Mouse (Mus musculus) heart, embryonic 12.5 days (tissue): ENCODE measurements at regions not wholly inside any gene's neighbourhood (a gene's known extent, or its start where the extent isn't known, plus 50 kb on each side); places are given as distances from the start of the nearest gene placed in this dataset.

Experiments
- ATAC-seq: fragments of 200-750 bp; cut with Nextera tagmentation; 2 replicates; pipeline ENCODE4 v1.8.0; 2017; ENCODE audit warnings: moderate TSS enrichment, moderate library complexity; ENCODE audit not compliant: insufficient number of reproducible peaks, low FRiP score
- H3K27ac ChIP-seq: fragments of 300-500 bp; sonication (generic); 2 replicates; pipeline ENCODE4 v1.5.1; 2016; ENCODE audit warnings: mild to moderate bottlenecking, moderate library complexity; ENCODE audit not compliant: poor library complexity, severe bottlenecking
- H3K27me3 ChIP-seq: fragments of 300-500 bp; sonication (generic); replicated peaks from 2 replicates; pipeline ENCODE4 v1.6.1; 2016; ENCODE audit warnings: mild to moderate bottlenecking, moderate library complexity
- H3K36me3 ChIP-seq: fragments of 300-500 bp; sonication (generic); 2 replicates; pipeline ENCODE4 v1.6.1; 2016; ENCODE audit warnings: mild to moderate bottlenecking, moderate library complexity
- H3K4me1 ChIP-seq: fragments of 300-500 bp; sonication (generic); replicated peaks from 2 replicates; pipeline ENCODE4 v1.6.1; 2016; ENCODE audit warnings: mild to moderate bottlenecking
- H3K4me2 ChIP-seq: fragments of 300-500 bp; sonication (generic); 2 replicates; pipeline ENCODE4 v1.6.1; 2016; ENCODE audit warnings: mild to moderate bottlenecking, moderate library complexity
- H3K4me3 ChIP-seq: fragments of 300-500 bp; sonication (generic); 2 replicates; pipeline ENCODE4 v1.5.1; 2016; ENCODE audit warnings: mild to moderate bottlenecking
- H3K9ac ChIP-seq: fragments of 300-500 bp; sonication (generic); 2 replicates; pipeline ENCODE4 v1.6.1; 2016; ENCODE audit warnings: mild to moderate bottlenecking, moderate library complexity
- H3K9me3 ChIP-seq: fragments of 300-500 bp; sonication (generic); replicated peaks from 2 replicates; pipeline ENCODE4 v1.6.1; 2016; ENCODE audit warnings: mild to moderate bottlenecking, moderate library complexity
- WGBS: fragments of 180-500 bp; shearing (Covaris S2); methylation state at CpG from one replicate; pipeline ENCODE4 v1.1.7; 2016; 5-methylcytosine and 5-hydroxymethylcytosine counted together

GRCm38 (mm10) chr2:124718985-124719384 lies 348.9 kb upstream of the Slc24a5 start:
- 0 out of 2 replicates have a peak, but pooled peaks have one; percentile 33 for ATAC-seq
- no peaks in the 10 kb centered on the region for H3K36me3 ChIP-seq
- H3K4me3 ChIP-seq: no peak overlapping the region
- 47% methylated on average over 9 of the region's 9 CpGs for WGBS
- H3K4me1 ChIP-seq: peaks cover 32% of the 10 kb centered on the region
- H3K27ac ChIP-seq: no peak overlapping the region
- no peaks in the 10 kb centered on the region; the same call in 1 of the 2 replicates for H3K9me3 ChIP-seq
- no peaks in the 10 kb centered on the region for H3K27me3 ChIP-seq
- H3K4me2 ChIP-seq: no peak overlapping the region
- H3K9ac ChIP-seq: no peak overlapping the region

DNA sequence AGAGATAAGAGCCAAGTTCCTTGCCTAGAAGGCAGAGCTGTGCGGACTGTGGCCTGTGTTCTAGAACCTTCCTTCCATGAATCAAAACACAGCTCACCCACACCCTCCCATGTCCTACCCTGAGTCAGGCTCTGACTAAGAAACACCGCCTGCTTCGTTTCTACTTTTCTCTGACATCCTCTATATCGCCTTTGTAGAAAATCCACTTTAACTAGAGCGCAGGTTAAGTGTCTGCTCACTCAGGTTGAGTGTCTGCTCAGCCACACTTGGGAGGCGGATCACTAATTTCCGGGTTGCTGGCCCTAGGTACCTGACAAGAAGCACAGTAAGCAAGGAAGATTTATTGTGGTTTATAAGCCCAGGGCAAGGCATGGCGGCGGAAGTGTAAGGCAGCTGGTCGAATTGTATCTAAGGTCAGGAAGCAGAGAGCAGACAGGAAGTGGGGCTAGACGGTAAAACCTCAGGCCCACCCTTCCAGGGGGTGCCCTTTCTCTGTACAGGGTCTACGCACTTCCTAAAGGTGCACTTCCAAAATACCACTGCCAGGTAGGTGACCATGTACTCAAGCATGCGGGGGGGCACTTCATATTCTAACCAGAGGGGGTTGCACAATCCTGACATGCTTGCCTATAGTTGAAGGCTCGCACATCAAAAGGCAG lies 348.0 kb upstream of the Slc24a5 start:
- H3K27ac ChIP-seq: no peak overlapping the region
- no peaks in the 10 kb centered on the region for H3K36me3 ChIP-seq
- no peaks in the 10 kb centered on the region; the same call in 1 of the 2 replicates for H3K9me3 ChIP-seq
- H3K4me3 ChIP-seq: no peak overlapping the region
- H3K9ac ChIP-seq: no peak overlapping the region
- 0 out of 2 replicates have a peak, but pooled peaks have one; percentile 48 for ATAC-seq
- H3K27me3 ChIP-seq: no peaks in the 10 kb centered on the region
- H3K4me1 ChIP-seq: peaks cover 32% of the 10 kb centered on the region
- no peak overlapping the region for H3K4me2 ChIP-seq
- WGBS: 59% methylated on average over 14 of the region's 14 CpGs

DNA sequence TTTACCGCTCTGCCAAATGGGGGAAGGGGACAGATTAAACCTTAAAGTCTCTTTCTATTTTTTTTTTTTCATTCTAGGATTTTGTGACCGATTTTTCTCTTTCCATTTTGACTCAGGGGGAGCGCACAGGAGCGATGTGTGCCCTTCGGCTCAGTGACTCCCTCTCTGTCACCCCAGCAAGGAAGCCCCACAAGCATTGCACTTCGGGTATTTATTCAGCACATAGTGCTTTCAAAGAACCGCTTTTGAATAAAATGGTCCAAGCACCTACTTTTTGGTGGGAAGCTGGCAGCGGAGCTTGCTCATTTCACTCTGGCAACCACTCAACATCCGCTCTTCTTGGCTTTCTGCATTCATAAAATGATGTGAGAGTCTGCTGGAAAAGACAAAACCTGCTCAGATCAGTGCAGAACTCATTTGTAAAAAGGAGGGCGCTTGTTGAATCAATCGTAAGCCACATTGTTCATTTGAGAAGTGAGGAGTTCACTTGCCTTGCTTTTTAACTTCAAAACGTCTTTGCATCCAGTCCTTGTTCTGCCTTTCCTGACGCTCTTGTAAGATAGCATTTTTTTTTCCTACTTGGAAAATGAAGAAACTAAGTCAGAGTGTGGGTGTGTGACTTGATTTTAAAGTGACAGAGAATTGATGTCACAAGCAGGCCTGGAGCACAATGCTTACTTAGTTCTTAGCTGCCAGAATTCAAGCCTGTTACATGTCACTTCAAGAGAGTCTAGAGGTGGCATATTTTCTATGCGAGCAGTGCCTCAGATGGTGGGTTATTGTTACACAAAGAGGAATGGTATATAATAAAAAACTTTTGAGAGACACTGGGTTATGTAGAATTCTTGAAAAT lies 347.1 kb upstream of the Slc24a5 start:
- Histone ChIP-seq H3K4me3 (no peak overlapping the region), H3K4me1 (peaks cover 32% of the 10 kb centered on the region), H3K36me3 (no peaks in the 10 kb centered on the region), H3K27ac (no peak overlapping the region), H3K27me3 (no peaks in the 10 kb centered on the region), H3K9ac (no peak overlapping the region), H3K4me2 (no peak overlapping the region), H3K9me3 (no peaks in the 10 kb centered on the region; the same call in 1 of the 2 replicates)
- 74% methylated on average over 14 of the region's 14 CpGs for WGBS
- no peak for ATAC-seq

DNA sequence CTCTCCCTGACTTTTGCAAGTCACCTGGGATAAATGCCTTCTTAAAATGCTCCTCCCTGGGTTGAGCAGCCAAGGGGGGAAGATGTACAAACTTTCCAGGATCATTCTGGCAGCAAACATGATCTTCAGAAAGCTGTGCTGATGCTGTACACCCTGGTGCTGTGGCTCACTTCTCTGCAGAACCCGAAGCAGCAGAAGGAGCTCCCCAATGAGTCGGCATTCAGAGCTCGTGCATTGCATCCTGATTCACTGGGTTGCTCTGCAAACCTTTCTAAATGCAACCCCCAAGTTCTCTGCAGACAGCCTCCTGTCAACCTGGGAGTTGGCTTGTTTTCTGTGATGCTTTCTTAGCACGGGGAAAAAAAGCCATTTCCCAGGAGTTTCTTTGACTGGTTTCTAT lies 343.8 kb upstream of the Slc24a5 start:
- no peak overlapping the region for H3K4me3 ChIP-seq
- no peak for ATAC-seq
- no peaks in the 10 kb centered on the region for H3K27me3 ChIP-seq
- H3K4me2 ChIP-seq: no peak overlapping the region
- 58% methylated on average over 4 of the region's 4 CpGs for WGBS
- H3K27ac ChIP-seq: no peak overlapping the region
- no peaks in the 10 kb centered on the region for H3K36me3 ChIP-seq
- H3K9me3 ChIP-seq: no peaks in the 10 kb centered on the region
- H3K4me1 ChIP-seq: peaks cover 23% of the 10 kb centered on the region
- H3K9ac ChIP-seq: no peak overlapping the region

DNA sequence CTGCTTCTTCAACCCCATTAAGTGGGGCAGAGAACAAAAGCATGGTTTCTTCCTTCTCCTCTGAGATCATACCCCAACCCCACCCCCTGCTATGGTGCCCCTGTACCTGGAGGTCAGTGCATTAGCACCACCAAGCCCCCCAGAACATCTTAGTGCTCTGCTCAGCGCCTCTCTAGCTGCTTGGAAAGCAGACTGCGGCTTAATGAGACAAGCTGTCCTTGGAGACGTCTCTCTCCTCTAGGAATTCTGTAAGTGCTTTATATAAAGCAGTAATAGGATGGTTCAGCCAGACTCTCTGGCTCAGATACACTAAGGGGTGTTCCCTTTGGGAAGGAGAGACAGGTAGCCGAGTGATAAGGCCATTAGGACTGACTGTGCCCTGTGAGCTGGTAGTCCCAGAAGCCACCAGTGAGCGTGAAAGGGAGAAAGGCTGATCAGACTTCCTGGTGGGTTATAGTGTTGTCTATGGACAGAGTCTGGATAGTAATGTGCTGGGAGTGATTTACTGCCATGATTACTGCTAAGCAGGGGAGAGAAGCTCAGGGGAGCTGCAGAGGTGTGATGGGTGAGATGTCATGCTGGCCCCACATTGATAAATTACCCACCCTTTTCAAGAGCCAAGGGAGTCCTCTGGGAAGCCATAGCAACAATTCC lies 343.0 kb upstream of the Slc24a5 start:
- no peak overlapping the region for H3K4me3 ChIP-seq
- peaks cover 16% of the 10 kb centered on the region for H3K4me1 ChIP-seq
- no peak for ATAC-seq
- no peak overlapping the region for H3K9ac ChIP-seq
- no peaks in the 10 kb centered on the region for H3K27me3 ChIP-seq
- H3K4me2 ChIP-seq: no peak overlapping the region
- no peak overlapping the region for H3K27ac ChIP-seq
- no peaks in the 10 kb centered on the region for H3K36me3 ChIP-seq
- 53% methylated on average over 5 of the region's 5 CpGs for WGBS
- no peaks in the 10 kb centered on the region for H3K9me3 ChIP-seq

DNA sequence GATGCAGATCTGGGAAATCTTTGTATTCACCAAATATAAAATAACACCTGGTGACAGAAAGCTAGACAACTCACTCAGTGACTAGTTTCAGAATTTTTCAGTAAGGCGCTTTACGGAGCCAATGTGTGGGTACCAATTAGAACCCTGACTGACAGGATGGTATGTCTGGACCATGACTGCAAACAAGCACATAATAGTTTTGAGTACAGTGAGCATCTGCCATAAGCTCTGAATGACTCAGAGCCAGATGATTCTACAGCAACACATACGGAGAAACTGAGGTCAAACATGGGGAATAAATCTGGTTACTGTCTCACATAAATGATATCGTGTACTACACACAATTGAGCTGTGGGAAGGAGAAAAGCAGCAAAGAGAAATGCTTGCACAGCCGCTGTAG lies 339.9 kb upstream of the Slc24a5 start:
- 83% methylated on average over 5 of the region's 5 CpGs for WGBS
- H3K27me3 ChIP-seq: no peaks in the 10 kb centered on the region

GRCm38 (mm10) chr2:124732593-124732992 lies 335.3 kb upstream of the Slc24a5 start:
- H3K9me3 ChIP-seq: no peaks in the 10 kb centered on the region; the same call in 1 of the 2 replicates
- 69% methylated on average over 2 of the region's 2 CpGs for WGBS
- H3K4me1 ChIP-seq: no peaks in the 10 kb centered on the region
- no peak for ATAC-seq
- H3K4me3 ChIP-seq: no peak overlapping the region
- H3K9ac ChIP-seq: no peak overlapping the region
- H3K36me3 ChIP-seq: no peaks in the 10 kb centered on the region
- no peak overlapping the region for H3K27ac ChIP-seq
- H3K27me3 ChIP-seq: no peaks in the 10 kb centered on the region
- H3K4me2 ChIP-seq: no peak overlapping the region

More for the DNA sequence above, 339.9 kb upstream of the Slc24a5 start:
- H3K4me2 ChIP-seq: no peak overlapping the region
- H3K9me3 ChIP-seq: no peaks in the 10 kb centered on the region
- no peak overlapping the region for H3K9ac ChIP-seq
- H3K36me3 ChIP-seq: no peaks in the 10 kb centered on the region
- no peak for ATAC-seq
- H3K4me3 ChIP-seq: no peak overlapping the region
- no peaks in the 10 kb centered on the region for H3K4me1 ChIP-seq
- H3K27ac ChIP-seq: no peak overlapping the region

GRCm38 (mm10) chr2:124740848-124741247 lies 327.1 kb upstream of the Slc24a5 start:
- no peaks in the 10 kb centered on the region for H3K27me3 ChIP-seq
- H3K4me1 ChIP-seq: peaks cover 4% of the 10 kb centered on the region; the same call in 1 of the 2 replicates
- H3K36me3 ChIP-seq: no peaks in the 10 kb centered on the region
- peak overlapping the region; percentile 75 for H3K27ac ChIP-seq
- no peak overlapping the region for H3K4me2 ChIP-seq
- WGBS: 58% methylated on average over 13 of the region's 13 CpGs
- no peak overlapping the region for H3K9ac ChIP-seq
- ATAC-seq: no peak
- H3K4me3 ChIP-seq: no peak overlapping the region
- H3K9me3 ChIP-seq: no peaks in the 10 kb centered on the region

GRCm38 (mm10) chr2:124742964-124743363 lies 325.0 kb upstream of the Slc24a5 start:
- H3K4me3 ChIP-seq: no peak overlapping the region
- WGBS: 45% methylated on average over 2 of the region's 2 CpGs
- H3K36me3 ChIP-seq: no peaks in the 10 kb centered on the region
- H3K9me3 ChIP-seq: no peaks in the 10 kb centered on the region
- H3K4me1 ChIP-seq: peaks cover 7% of the 10 kb centered on the region; the same call in 1 of the 2 replicates
- H3K4me2 ChIP-seq: no peak overlapping the region
- no peaks in the 10 kb centered on the region for H3K27me3 ChIP-seq
- no peak for ATAC-seq
- H3K9ac ChIP-seq: no peak overlapping the region
- no peak overlapping the region for H3K27ac ChIP-seq

DNA sequence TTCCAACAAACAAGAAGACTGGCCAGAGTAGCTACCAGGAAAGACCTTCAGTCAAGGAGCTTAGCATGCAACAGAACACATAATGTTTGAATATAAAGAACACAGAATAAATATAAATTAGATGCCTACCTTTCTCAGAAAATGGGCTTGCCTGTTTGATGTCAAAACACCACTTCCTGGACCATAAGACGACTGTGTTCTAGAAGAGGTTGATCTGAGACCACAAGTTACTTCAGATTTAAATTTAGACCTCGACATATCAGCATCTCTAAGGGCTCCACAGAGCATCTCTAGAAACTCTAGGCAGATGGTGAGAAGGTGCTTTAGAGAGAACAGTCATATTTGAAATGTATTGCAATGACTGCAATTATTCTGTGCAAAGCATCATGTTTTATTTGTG lies 322.9 kb upstream of the Slc24a5 start:
- 76% methylated on average over 2 of the region's 2 CpGs for WGBS
- H3K4me3 ChIP-seq: no peak overlapping the region
- ATAC-seq: no peak
- H3K27me3 ChIP-seq: no peaks in the 10 kb centered on the region
- no peak overlapping the region for H3K9ac ChIP-seq
- peaks cover 3% of the 10 kb centered on the region; the same call in 1 of the 2 replicates for H3K4me1 ChIP-seq
- no peaks in the 10 kb centered on the region for H3K36me3 ChIP-seq
- H3K9me3 ChIP-seq: no peaks in the 10 kb centered on the region
- no peak overlapping the region for H3K27ac ChIP-seq
- no peak overlapping the region for H3K4me2 ChIP-seq

DNA sequence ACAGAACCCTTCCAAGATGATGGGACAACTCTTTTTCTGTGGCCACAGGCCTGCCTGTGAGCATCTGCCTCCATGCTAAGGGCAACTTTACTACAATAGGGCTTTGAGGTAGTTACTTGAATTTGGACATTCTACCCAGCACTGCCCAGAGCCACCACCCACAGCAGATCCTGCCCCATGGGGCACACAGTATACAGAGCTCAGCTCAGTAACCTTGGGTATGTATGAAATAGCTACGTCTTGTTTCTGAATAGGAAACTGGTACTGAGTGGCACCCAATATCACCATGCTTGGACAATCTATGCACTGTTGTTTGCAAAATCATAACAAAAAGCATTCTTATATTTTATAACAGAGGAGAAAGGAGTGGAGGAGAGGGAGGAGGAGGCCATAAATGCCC lies 320.8 kb upstream of the Slc24a5 start:
- WGBS: 86% methylated on average over 1 of the region's 1 CpGs
- H3K4me3 ChIP-seq: no peak overlapping the region
- H3K4me1 ChIP-seq: 0 out of 2 replicates have a peak, but pooled peaks cover 3% of the 10 kb centered on the region
- H3K4me2 ChIP-seq: no peak overlapping the region
- no peaks in the 10 kb centered on the region for H3K36me3 ChIP-seq
- no peak for ATAC-seq
- H3K27me3 ChIP-seq: no peaks in the 10 kb centered on the region
- no peak overlapping the region for H3K27ac ChIP-seq
- no peak overlapping the region for H3K9ac ChIP-seq
- peaks cover 3% of the 10 kb centered on the region; the same call in 1 of the 2 replicates for H3K9me3 ChIP-seq
